Mouse (Mus musculus): Measurements from ENCODE around the gene Tnnt2.

Tnnt2 gene

GRCm38 (mm10) chr1:135818481-135819086 lies 17.6 kb upstream of the Tnnt2 start, which contains the start of gene Lad1:
Lad1 (plus strand) TSS chr1:135818598.
- peak; percentile 84 for DNase-seq (ENCODE audit: low spot score)

GRCm38 (mm10) chr1:135820071-135820470 lies 16.1 kb upstream of the Tnnt2 start:
- DNase-seq (ENCODE audit: low spot score): peak; percentile 47

GRCm38 (mm10) chr1:135820736-135821364 lies 15.3 kb upstream of the Tnnt2 start:
- DNase-seq (ENCODE audit: low spot score): peak; percentile 69

- DNase-seq (ENCODE audit: low spot score): no peak
Observed at GRCm38 (mm10) chr1:135821780-135822179, 14.4 kb upstream of the Tnnt2 start.

DNA sequence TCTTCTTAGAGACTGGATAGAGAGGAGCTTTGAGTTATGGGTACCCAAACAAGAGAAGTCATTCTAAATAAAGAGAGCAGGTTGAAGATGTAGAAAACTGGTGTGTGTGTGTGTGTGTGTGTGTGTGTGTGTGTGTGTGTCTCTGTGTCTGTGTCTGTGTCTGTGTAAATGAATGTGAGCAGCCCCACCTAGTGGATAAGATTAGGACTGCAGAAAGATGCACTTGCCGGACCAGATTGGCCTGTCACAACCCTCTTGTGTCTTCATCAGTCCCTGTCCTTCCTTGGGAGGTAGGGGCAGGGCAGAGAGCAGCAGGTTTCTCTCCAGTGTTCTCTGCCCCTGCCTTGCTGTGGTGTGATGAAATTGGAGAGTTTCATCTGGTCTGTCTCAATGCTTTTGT lies 7.2 kb upstream of the Tnnt2 start:
- no peak for DNase-seq (ENCODE audit: low spot score)

DNA sequence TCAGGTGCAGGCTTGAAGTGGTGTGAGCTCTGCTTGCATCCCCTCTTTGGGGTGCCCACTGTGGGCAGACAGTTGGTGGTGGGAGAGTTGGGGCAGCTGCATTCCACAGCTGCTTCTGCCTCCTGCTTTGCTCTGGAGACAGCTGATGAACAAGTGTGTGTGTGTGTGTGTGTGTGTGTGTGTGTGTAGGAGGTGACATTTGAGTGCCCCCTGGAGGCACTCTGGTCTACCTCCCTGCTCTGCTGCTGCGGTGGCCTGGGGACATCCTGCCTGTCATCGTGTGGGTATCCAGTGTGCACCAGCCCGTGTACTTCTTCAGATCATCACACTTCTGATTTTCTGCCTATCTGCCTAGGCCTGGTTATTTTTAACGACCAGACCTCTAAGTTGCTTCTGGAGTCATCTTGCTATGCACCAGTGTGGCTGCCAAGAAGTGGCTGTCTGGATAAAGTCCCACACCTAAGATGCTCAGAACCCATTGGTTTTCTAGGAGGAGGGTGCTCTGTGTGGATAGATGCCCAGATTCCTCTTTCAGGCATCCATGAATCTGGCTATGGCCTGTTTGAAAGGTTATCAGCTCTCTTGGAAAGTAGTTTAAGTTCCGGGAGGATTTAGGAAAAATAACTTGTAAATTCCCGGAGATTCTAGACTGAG lies 1.8 kb upstream of the Tnnt2 start:
- DNase-seq (ENCODE audit: low spot score): no peak

- DNase-seq (ENCODE audit: low spot score): no peak
Observed at GRCm38 (mm10) chr1:135834983-135835382, 1.2 kb upstream of the Tnnt2 start.

GRCm38 (mm10) chr1:135838626-135839025 lies 2.5 kb downstream of the Tnnt2 start:
- DNase-seq (ENCODE audit: low spot score): no peak

DNA sequence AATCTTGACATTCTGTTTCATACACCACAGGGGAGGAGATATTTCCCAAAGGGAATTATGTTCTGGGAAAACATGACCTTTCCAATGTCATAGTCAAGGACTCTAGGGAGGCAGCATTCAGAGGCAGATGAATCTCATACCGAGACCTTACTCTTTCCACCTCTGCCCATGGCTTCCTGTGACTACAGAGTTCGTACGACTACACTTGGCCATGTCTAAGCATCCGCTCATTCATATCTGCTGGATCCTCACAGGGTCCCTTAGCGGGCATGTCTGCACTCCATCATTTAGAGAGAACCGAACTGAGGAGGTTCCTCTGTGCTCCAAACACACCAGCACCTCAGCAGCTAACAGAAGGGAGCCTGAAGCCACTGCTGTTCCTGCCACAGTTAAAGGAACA lies 2.9 kb downstream of the Tnnt2 start:
- no peak for DNase-seq (ENCODE audit: low spot score)

GRCm38 (mm10) chr1:135840675-135841395 lies 4.7 kb downstream of the Tnnt2 start:
- DNase-seq (ENCODE audit: low spot score): no peak

- no peak for DNase-seq (ENCODE audit: low spot score)
Observed at GRCm38 (mm10) chr1:135843519-135844262, 7.5 kb downstream of the Tnnt2 start.

DNA sequence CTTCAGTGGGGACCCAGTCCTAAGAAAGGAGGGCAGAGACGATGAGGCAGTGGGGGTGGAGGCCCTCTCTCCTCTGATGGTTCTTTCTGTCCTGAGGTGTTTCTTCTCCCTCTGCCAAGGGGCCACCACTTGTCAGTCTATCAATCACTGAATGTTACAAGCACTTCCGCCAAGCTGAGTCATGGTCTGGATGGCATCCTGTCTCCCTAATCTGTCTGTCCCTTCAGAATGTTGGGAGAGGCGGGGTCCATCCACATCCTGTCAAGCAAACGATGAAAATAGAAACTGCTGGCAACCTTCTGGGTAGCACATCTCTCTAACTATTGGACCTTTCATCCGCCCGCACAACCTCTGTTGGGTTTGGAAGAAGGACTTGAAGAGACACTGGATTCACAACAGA lies 8.3 kb downstream of the Tnnt2 start:
- no peak for DNase-seq (ENCODE audit: low spot score)

DNA sequence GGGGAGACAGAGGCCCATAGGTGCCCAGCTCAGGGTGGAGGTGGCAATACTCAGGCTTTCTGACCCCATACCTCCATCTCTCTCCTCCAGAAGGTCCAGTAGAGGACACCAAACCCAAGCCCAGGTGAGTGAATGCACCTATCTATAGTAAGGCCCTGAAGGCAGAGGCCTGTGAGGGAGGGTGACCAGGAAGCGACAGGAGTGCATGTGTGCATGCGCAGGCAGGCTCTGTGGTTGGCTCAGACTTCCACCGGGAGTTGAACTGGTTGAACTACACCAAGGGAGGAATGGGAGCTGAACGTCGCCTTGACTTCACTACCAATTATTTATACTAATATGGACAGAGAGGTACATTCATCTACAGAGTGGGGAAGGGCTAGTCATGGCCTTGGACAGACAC lies 10.5 kb downstream of the Tnnt2 start:
- DNase-seq (ENCODE audit: low spot score): no peak

DNA sequence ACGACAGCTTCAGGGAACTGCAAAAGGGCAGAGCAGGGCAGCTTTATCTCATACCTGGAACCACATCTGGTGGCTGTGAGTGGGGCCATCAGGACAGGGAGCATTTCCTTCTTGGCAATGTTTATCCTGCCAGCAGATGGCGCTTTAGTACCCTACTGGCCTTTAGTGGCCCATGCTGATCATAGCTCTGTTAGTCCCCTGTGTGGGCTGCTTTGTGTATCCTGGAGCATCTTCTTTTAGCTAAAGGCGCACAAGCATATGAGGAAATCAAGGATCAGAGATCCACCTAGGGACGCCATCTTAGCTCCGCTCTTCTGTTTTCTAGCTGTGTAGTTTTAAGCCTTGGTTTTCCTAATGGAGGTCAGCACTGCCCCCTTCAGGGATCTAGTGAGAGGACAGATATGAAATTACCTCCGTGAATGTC lies 11.0 kb downstream of the Tnnt2 start:
- DNase-seq (ENCODE audit: low spot score): peak; percentile 57

DNA sequence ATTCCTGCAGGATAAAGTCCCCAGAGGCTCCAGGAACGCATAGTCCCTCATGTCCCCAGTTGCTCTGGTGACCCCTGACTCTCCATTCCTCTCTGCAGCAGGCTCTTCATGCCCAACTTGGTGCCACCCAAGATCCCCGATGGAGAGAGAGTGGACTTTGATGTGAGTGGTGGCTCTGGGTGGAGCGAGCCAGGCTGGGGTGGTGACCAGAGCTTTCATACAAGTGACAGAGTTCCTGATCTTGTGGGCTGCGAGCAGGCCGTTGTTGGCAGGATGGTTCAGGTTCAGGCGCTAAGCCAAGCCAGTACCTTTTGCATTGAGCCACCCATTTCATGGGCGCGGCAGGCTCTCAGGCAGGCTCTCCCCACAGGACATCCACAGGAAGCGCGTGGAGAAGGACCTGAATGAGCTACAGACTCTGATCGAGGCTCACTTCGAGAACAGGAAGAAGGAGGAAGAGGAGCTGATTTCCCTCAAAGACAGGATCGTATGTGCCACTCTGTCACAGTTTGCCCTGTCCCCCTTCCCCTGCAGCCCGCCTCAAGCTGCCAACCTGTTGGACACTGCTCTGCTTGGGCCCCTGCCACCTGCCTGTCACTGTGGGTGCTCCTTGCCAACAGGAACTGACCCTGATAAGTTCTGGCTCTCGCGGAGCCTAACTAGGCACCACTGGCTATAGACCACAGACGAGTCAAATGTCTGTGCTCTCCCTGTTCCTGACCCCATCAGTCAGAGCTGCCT lies 11.6 kb downstream of the Tnnt2 start:
- DNase-seq (ENCODE audit: low spot score): no peak

- DNase-seq (ENCODE audit: low spot score): peak; percentile 50
Observed at GRCm38 (mm10) chr1:135850722-135851512, 14.8 kb downstream of the Tnnt2 start.

DNA sequence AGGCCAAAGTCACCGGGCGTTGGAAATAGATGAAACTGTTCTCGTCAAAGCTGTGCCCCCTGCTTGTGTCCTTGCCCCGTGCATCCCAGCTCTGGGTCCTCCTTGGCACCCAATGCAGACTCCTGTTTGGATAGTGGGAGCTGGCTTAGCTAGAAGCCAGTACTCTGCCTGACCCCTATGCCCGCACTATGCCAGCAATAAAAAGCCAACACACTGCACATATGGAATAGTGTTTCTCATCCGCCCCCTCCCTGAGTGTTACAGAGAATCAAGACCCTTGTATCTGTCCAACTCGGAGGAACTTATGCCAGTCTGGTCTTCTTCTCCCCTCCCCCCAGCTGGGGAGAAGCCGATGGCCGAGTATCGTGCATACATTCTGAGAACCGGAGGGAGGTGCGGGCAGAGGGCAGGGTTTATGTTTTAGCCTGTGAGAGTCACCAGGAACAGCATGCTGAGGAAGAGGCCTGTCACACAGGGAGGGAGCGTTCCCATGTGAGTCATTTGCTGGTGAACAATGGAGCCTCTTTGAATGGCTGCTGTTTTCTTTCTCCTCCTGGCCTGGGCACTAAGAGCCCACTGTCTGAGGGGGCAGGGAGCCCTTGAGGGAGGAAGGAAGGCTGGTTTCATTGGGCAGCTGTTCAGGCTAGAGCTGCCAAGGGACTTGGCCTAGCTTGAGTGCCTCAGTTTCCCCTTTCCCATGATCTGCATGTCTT lies 16.0 kb downstream of the Tnnt2 start:
- DNase-seq (ENCODE audit: low spot score): no peak

GRCm38 (mm10) chr1:135853200-135853599 lies 17.0 kb downstream of the Tnnt2 start:
- DNase-seq (ENCODE audit: low spot score): no peak

- no peak for DNase-seq (ENCODE audit: low spot score)
Observed at GRCm38 (mm10) chr1:135854591-135855343, 18.6 kb downstream of the Tnnt2 start.

Measured in urinary bladder, postnatal 14 days (tissue).